Mouse (Mus musculus) mouse trophoblast stem cell (cell line): ENCODE data around the gene Tex28.
"Not testable (repeated sequence)": the region's sequence is repeated elsewhere in the genome, so short reads cannot be mapped to it uniquely, and the experiment has no call there.

Source experiments
- in situ Hi-C, 2 experiments: fragments of 300-500 bp; cut with MseI, MboI; formaldehyde crosslinking; loops; 2 replicates in 1 of 2; 3 replicates in 1 of 2; pipeline ENCODE4 v1.15.1; 2025

The Tex28 gene

DNA sequence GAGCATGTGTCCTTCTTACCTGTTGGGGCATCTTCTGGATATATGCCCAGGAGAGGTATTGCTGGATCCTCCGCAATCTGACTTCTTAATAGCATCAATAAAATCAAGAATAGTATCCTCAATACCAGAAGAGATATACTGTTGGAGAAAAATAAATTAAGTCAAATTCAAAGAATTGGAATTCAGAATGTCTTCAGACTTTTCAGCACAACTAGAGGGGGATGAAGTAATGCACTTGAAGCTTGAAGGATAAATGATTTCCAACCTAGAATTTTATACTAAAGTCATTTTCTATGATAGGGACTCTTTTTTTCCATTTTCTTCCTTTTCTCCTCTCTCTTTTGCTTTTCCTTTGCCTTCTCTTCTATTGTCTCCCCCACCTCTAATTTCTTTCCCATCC is at the start of gene Tex28:
TSS of gene Tex28 (minus strand) at position 101 of the 400 bp plus-strand sequence.
- in situ Hi-C loops = no loop called here

DNA sequence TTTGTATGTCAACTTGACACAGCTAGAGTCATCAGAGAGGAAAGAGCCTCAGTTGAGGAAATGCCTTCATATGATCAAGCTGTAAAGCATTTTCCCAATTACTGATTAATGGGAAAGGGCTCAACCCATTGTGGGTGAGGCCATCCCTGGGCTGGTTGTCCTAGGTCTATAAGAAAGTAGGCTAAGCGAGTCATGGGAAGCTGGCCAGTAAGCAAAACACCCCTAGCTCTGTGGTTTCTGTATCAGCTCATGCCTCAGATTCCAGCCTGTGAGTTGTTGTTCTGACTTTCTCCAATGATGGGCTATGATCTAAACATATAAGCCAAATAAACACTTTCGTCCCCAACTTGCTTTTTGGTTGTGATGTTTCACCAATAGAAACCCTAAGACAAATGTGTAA is 35.9 kb upstream of the Tex28 start:
- in situ Hi-C loops = no loop called here

DNA sequence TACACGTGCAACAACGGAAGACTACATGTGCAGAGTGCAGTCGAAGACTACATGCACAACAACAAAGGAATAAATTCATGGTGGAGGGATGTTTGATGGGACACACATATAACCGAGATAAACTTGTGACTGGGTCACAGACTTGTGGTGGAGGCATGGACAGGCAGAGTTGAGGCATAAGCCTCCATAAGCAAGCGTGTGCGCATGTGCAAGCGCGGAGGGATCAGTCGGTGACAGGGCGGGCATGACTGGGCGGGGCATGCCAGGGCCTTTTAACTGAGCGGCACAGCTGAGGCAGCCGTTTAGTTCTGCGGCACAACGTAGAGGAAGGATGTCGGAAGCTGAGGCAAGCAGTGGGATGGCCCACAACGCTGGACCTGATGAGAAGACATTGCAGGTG is 9.3 kb upstream of the Tex28 start, which contains the start of gene Tktl1:
TSS of gene Tktl1 (plus strand) at position 301 of the 400 bp plus-strand sequence.
- in situ Hi-C loops = no loop called here

DNA sequence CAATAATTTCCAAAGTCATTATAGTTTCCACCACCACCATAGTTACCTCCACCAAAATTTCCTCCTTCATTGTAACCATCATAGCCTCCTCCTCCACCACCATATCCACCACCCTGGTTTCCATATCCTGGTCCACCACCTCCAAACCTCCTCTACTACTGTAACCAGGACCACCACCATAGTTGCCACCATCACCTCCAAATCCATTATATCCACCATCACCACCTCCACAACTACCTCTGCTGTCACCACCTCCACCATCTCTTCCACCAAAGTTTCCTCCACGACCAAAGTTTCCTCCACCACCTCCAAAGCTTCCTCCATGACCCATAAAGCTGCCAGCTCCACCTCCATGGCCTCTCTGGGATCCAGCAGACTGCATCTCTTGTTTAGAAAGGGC is 32.4 kb downstream of the Tex28 start, which contains the start of gene Mecp2:
TSS of gene Mecp2 (minus strand) at position 101 of the 400 bp plus-strand sequence.
- in situ Hi-C loops = not testable (repeated sequence)

DNA sequence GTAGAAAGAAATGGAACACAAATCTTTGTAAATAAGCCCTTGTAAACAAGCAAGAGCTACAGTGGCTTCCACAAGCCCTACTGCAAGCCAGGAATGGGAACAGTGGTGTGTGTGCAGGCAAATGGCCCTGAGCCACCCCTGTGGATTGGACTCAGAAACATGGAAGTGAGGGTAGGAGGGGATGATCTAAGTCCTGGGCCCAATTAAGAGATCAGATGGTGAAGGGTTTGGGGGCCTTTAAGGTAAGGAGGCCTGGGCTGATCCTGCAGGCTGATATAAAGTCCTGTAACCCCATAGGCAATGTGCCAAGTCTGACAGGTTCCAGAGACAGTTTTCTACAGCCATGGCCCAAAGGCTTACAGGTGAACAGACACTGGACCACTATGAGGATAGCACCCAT is 40.5 kb downstream of the Tex28 start, which contains the start of gene Opn1mw:
TSS of gene Opn1mw (plus strand) at position 301 of the 400 bp plus-strand sequence.
- in situ Hi-C loops = loop anchor here in 1 of 2 experiments (10.0 kb wide), 1 partner anchor 288 kb away; no protein-coding TSS in a partner anchor

DNA sequence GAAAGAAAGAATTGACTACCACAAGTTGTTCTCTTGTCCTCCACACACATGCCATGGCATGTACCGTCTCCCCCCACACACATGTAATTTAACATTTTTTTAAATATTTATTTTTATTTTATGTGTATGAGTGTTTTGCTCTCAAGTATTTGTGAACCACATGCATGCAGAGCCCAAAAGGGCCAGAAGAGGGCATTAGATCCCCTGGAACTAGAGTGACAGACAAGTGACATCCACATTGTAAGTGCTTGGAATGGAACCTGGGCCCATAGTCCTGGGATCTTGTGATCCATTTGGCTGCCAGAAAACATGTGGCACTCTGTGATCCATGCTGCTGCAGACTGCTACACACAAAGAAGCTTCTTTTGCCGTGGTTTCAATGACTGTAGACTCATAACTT is 42.7 kb downstream of the Tex28 start:
- in situ Hi-C loops = loop anchor here in 1 of 2 experiments (10.0 kb wide), 1 partner anchor 290 kb away; no protein-coding TSS in a partner anchor

DNA sequence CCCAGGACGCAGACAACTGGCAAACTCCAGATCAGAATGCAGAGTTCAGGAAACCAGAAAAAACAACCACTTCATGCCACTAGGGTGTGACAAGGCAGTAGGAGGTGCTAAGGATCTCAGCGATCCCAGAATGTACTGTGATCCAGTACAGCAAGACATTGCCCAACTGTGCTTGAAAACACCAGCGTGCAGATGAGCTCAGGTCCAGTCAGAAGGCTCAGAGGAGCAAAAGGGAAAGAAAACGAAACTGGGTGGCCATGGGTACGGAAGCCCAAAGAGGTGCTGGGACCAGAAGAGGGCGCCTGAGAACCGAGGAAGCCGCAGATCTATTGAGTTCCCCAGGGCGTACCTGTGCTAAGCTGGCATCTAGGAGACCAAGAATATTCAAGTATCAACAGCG is 52.1 kb downstream of the Tex28 start:
- in situ Hi-C loops = no loop called here

DNA sequence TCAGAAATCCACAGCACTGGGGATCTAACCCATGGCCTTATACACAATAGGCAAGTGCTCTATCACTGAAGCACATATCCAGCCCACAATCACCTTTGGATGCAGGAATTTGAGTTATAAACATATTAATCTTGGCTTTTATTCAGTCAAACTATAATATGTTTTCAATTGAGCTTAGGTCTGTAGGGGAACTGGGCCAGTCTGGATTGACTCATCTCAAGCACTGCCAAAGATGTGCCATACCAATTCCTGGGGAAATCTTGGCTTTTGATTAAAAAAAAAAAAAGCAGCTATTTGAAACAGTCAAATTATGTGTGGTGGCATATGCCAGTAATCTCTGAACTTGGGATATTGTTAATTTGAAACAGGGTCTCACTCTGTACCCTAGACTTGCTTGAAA is 53.6 kb downstream of the Tex28 start:
- in situ Hi-C loops = no loop called here

DNA sequence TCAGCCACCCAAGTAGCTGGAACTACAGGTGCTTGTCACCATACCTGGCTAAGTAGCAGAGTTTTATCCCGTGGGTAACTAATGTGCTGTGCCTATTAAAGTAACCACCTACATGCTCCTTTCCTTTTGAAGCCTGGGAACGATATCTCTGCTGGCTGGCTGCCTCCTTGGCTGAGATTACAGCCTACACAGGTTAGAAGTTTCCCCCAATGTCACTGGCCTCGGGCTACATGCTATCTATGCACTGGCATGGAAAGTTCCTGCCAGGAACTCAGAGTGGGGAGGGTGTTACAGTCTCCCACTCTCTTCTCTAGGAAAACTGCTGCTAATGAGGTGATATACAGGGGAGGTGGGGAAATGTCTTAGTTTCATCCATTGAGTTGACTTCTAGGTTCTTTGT is 58.9 kb downstream of the Tex28 start:
- in situ Hi-C loops = no loop called here

DNA sequence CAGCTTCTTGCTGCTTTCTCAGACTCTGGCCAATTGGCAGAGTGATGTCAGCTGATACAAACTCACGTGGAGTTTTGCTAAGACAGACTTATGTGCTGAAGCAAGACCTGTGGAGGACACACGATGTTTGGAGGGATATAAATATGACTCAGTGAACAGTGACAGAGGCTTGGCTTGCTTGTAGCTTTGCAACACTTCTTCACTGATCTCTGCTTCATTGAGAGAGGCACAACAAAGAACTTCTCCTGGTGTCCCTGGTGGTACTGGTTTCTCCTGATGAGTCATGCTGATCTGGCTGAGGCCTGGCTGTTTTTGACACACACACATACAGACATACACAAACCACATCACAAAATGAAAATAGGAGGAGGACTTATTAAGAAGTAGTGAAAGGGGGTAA is 61.7 kb downstream of the Tex28 start:
- in situ Hi-C loops = no loop called here

DNA sequence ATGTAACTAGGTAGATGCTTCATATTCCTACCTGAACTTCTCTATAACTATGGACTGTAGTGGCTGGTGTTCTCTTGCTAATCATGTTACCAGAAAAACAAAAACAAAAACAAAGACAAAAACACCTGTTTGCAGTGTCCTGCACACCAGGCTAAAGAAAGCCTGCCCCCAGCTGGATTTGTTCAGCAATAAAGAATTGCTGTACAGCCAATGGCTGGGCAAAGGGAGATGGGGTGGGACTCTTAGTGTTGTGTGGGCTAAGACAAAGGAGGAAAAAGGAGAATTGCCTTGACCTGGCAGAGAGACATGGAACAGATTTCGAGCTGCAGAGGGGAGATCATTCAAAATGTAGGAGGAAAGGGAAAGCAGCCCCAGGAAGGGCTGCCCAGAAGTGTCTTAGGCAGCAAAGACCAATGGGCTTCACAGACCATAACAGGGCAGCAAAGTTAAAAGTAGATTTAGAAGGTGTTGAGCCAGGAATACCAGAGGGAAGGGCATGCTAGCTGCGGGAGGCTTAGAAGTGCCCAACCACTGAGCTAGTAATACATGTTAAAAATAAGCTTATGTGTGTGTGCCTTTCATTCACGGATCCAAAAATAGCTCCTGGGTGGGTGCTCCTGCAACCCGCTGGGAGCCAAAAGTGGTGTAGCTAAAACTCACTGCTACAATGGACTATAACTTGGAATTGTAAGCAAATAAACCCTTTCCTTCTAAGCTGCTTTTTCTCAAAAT is 64.0 kb downstream of the Tex28 start:
- in situ Hi-C loops = no loop called here
